Mouse (Mus musculus) lung, postnatal 36 days (tissue): ENCODE results near the gene Slc8a2.

Source experiments
- DNase-seq: peaks from one replicate; pipeline ENCODE4 v3.0.0; 2022; ENCODE audit warnings: mixed read lengths

The Slc8a2 gene

DNA sequence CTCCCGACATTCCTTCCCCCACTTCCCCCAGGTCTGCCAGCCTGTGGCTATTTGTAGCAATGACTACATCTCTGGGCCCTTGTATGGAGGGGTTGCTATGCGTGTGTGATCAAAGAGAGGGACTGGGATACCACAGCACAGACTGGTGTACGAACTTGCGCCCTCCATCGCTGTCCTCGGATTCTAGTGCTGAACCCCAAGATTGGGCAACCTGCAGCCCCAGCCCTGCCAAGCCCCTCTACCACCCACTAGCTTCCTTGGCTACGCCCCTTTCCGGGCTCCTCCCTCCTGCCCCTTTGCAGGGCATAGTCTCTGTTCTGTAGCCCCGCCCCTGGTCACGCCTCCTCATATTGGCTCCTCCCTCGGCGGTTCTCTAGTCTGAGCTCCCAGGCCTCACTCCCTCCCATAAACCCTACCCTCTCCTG, at the start of gene Slc8a2:
Gene Slc8a2 (plus strand): TSS at position 406 of the 425 bp plus-strand sequence.
- peak; percentile 79 for DNase-seq

DNA sequence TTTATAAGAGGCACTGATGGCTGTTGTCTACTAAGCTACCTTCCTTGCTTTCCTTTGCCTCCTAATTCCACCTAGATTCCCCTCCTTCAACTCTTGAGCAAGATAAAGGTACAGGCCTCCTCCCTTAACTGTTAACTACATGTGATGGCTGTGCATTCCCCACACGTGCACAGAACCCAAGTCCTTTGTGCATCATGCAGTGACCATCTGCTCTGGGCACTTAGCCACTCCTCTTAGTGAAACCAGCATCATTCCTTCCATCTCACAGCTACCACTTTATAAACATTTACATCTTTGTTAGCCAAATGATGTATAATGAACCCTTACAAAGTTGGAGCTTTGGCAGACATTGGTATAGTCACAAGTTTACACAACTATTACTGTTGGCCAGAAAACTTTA, 49.7 kb upstream of the Slc8a2 start:
- DNase-seq, result no peak

DNA sequence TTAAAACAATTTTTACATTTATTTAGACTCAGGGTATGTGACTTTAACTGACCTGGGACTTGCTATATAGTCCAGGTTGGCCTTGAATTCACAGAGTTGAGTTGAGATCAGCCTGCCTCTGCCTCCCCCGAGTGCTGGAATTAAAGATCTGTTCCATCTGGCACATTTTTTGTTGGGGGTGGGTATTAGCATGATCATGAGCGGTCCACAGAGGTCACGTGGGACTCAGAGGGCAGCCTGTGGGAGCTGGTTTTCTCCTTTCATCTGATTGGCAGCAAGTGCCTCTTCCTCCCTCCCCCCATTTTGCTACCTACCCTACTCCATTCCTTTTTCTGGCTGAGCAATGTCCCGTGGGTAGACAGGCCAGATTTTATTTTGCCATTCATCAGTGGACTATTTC, 49.0 kb upstream of the Slc8a2 start:
- no peak for DNase-seq

DNA sequence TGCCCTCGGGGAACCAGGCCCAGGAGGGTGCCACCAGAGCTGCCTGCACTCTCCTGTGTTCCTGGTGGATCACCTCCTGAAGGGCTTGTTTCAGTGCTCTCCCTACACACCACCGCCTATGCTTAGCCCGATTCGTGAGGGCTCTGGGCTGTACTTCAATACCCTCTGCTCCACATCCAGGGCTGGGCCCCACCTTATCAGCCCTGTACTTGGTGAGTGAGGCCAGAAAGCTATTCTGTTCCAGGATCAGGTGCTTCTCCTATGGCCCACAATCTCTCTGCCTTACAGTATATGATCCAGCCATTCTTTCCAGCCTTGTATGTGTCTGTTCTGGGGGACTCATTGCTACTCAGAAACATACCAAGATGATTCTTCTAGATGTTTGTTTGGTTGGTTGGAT, 46.3 kb upstream of the Slc8a2 start:
- no peak for DNase-seq

DNA sequence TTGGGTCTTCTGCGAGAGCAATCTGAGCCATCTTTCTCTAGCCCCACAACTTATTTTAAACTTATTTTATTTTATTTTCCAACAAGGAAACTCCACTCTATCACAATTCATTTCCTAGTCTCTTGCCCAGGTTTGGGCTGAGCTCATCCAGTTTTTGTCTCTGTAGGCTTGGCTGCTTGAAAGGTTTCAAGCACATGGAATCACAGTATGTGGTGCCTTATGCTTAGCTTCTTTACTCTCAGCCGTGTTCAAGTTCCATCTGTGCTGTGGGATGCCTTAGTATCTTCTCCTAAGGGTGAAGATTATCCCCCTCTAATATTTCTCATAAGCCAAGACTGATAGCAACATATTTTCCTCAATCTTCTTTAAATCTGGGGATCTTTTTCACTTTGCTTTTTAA, 42.0 kb upstream of the Slc8a2 start:
- no peak for DNase-seq

DNA sequence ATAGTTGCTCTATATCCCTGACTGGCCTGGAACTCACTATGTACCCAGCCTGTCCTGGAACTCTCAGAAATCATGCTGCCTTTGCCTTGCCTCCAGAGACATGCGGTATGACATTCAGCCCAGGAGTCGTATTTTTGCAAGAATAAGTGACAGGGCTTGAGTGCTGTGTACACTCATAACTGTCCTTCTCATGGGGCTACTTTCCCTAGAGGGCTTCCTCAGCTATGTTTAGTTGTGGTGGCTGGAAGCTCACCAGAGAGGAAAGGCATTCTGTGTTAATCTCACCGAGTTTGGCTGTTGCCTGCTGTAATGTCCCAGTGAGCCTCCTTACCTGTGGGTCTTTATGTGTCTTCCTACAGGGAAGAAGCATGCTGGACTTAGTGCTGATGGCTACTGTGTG, 35.0 kb upstream of the Slc8a2 start:
- no peak for DNase-seq

DNA sequence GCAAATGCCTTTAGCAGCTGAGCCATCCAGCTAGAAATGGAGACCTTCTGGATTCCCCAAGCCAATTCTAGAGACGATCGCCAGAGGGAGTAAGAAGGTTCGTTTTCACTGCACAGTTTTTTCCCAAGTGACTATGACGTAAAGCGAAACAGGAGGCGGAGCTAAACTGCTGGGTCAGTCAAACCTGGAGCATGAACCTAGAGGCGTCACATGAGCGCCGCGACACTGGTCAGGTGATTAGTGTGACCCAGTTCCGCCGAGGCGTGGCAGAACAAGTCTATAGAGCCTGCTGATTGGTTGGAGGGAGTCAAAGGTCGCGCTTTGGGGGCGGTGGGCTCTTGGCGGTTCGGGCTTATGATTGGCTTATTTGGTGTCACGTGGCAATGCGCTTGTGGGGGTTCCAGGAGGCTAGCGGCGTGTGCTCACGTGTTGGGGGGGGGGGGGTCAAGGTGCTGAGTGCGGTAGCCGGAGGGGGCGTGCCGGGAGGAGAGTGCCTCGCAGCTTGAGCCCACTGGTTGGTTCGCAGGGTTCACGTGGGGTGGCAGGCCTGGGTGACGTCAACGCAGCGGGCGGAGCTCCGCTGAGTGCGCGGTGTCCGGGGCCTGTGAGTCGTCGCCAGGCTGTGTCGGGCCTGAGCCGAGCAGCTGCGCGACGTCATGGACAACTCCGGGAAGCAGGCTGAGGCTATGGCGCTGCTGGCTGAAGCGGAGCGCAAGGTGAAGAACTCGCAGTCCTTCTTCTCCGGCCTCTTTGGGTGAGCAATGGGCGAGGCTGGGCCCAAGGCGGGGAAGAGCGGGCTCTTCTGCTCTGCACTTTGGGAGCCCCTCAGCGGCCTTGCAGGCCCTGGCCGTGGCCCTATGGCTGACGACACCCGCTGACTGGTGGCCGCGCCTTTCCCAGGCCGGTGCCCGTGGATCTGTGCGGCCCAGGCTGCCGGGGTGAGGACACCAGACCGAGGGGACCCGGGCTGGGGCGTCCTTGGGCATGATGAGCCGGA, 31.3 kb upstream of the Slc8a2 start, which contains the start of gene Napa:
Gene Napa (plus strand): TSS at position 438 of the 997 bp plus-strand sequence.
- DNase-seq, result peak; percentile 100

DNA sequence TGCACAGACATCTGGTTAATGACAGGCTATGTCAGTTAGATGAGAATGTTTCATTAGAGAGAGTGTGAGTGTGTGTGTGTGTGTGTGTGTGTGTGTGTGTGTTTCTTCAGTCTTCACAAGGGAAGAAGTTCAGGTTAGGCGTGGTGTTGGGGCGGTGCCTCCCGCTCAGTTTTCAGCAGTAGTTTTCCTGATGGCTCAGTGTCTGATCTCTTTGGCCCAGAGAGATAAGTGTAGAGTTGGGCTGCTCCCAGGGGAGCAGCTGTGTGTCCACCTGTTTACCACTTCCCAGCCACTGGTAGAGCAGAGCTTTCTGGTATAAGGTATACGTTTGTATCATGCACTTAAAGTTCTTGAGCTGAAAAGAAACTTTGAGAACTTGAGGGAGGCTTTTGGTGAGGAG, 29.7 kb upstream of the Slc8a2 start:
- DNase-seq, result no peak

DNA sequence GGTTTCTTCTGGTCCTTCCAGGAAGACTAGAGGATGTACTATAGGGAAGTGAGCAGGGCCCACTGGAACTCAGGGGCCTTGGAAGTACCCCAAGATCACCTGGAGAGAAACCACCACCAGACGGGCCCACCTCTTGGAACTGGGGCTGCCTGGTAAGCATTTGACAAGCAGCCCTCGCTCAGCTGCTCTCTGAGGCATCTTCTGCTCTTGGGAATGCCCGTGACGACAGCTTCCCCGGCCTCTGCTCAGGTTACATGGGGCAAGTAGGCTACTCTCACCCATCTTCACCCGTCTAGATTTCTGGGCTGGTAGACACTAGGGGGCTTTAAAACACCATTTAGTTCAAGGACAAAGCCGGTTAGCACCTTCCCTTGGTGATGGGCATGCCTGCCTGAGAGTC, 28.5 kb upstream of the Slc8a2 start:
- no peak for DNase-seq

DNA sequence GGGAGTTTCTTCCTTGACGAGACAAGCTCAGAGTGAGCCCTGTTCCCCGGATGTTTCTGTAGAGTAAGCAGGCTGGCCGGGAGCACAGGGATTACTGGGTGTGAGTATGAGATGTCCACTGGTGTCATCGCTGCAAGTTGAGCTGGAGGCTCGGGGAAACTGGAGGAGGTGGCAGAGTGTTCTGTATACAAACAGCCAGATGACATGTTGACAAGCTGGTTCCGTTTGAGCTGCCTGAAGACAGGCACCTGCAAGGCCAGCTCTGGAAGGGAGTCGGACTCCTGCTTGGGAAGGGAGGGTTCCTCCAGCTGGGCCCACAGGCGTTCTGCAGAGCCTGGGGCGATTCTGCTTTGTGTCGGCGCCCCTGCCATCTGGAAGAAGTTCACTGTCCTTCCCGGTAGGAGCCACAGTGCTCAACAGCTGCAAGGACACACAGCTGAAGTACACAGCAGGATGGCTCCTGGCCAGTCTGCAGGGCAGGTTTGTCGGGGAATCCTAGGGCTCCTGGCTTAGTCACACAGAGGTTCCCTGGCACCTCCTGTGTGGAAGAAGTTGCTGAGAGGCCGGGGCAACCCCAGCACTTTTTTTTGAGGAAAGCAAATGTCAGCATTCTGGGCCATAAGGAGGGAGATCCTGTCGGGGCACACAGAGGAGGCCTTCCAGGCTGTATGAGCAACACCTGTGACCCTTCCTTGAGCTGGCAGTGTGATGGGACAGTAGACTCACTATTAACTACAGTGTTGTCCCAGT, 27.7 kb upstream of the Slc8a2 start:
- peak; percentile 37 for DNase-seq

DNA sequence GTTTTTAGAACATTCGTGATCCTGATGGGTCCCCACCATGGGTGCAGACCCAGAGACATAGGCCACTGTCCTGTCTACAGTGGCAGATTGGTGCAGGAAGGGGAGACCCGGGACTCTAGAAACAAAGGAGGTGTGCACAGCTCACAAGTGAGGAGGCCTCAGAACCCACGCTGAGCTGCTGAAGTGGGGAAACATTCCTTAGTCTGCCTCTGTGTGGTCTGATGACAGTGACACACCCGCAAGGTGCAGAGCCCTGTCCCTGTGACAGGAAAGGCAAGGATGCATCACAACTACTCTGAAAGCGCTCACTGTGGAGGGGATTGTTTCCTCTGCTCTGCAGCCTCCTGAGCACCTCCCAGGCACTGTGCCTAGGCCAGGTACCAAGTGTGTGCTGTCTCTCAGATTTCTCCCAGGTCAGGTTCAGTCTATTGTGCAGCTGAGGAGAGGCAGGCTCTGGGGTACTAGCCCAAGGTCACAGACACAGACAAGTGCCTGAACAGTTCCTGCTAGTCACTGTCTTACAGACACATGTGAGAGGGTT, 26.9 kb upstream of the Slc8a2 start:
- no peak for DNase-seq

DNA sequence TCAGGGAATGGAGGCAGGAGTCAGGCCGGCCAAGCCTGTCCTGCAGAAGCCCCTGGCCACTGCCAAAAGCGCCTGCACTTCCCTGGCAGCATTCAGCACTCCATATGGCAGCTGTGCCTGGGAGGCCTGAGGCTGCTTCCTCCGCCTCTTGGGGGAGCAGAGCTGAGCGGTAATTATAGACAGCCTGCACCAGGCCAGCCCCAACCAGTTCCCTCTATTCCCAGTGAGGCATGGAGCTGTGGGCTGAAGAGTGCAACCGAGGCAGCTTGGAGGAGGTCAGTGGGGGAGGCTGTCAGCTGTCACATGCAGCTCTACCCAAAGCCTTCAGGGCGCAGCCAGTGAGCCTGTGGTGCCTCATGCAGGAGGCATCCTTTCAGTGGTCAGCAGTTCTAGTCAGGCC, 25.9 kb upstream of the Slc8a2 start:
- DNase-seq, result no peak

DNA sequence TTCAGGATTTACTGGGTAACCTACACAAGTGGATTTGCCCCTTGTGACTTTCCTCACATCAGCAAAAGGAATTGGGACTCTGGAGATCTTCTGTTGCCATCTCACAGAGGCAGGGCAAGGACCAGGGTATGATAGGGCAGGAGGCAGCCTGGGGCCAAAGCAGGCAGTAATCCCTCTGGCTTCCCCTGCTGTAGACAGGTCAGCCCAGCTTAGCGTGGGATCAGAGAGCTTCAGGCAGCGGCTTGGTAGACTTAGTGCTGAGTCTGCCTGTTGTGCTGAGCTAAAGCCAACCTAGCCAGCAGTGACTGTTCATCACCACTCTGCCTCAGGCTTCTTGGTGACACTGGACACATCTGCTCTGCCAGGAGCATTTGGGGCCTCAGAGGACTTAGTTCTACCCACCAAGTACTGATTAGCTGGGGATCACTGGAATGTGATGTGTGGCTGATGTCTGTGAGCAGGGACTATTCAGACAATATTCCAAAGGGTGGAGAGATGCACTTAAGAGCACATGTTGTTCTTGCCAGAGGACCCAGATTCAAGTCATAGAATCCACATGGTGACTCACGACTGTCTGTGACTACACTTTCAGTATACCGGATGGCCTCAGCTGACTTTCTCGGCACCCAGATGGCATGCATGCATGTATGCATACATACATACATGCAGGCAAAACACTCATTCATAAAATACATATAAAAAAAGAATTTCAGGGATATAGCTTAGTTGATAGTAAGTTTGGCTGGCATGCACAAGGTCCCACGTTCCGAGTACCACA, 24.8 kb upstream of the Slc8a2 start:
- DNase-seq, result no peak

DNA sequence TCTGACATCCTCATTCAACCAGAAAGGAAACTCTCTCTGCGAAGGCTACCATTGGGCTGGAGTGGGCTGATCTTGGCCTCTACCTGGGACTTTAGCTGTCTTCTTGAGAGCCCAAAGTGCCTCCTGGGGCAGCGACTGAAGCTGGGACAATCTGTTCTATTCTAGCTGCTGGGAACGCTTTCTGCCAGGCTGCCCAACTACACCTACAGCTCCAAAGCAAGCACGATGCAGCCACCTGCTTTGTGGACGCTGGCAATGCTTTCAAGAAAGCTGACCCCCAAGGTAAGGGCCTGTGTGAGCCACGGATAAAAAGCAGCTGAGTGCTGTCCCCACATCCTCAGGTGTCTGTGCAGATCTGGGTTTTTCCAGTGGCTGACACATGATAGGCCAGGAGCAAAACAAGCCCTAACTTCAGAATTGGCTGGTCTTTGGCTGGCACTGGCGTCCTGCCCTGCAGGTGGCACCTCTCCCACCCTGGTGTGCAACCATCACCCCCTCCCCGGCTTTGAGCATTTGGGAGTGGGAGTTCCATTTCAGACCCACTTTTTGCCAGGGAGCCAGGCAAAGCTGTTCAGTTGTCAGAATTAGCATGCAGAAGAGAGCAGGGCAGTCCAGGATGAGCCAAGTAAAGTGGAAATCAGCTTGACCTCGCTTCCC, 20.6 kb upstream of the Slc8a2 start:
- DNase-seq, result no peak

DNA sequence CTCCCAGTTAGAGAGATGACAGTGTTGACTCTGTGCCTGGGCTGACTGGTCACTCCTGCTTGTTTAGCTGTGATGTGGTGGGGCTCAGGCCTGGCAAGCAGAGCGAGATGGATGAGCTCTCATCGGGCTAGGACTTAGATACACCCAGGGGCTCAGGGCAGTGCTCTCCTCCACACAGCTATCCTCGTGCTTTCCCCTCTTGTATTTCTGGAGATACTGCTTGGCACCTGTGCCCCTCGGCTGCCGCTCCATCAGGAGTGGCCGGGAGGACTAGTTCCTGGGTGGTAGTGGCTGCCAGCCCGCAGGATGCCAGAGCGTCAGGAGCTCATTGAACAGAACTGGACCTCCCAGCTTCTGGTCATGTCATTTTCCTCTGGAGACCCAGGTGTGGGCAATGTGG, 19.5 kb upstream of the Slc8a2 start:
- DNase-seq, result no peak

DNA sequence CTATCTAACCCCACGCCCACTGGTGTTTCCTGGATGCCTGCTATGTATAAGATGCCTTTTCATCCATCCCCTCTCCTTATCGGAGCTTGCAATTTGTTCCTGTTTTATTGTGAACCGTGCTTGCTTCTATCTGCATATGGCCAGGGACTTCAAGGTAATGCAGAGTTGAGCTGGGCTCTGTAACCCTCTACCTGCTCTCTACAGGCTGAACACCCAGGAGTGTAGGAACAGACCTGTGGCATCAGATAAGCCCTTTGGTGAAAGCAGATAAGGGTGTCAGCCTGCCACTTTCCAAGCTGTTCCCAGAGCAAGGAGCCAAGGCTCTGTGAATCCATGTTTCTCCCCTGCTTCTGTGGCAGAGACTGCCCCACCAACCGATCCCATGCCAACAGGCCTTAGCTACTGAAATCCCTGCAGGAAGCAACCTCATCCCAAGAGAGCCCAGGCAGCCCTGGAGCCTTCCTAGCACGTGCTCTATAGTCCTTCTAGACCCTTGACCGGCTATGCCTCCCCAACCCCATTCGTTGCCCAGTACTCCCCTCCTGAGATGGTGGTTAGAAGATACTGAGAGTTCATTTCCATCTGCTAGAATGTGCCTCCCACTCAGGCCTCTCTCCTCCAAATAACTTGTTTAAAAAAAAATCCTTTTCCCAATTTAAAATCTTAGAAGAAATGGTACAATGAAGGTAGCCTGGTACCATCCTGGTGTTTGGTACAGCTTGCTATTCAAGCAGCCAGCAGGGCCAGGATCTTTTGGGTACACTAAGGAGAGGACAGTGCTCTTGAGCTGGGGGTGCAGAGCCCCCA, 18.1 kb upstream of the Slc8a2 start:
- DNase-seq, result no peak

DNA sequence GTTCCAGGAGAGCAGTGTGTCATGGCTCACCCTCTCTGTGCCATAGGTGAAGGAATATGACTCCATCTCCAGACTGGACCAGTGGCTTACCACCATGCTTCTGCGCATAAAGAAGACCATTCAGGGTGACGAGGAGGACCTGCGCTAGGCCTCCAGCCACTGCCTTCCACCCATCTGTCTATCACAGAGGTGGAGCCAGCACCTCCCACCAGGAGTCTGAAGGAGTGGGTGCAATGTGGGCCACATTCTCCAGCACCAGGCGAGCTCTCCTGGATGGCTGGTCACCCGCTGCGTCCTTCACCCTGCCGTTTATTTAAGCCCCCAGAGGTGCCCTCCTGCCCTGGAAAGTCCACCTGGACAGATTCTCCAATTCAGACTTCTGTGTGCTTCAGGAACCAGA, 13.2 kb upstream of the Slc8a2 start:
- no peak for DNase-seq

DNA sequence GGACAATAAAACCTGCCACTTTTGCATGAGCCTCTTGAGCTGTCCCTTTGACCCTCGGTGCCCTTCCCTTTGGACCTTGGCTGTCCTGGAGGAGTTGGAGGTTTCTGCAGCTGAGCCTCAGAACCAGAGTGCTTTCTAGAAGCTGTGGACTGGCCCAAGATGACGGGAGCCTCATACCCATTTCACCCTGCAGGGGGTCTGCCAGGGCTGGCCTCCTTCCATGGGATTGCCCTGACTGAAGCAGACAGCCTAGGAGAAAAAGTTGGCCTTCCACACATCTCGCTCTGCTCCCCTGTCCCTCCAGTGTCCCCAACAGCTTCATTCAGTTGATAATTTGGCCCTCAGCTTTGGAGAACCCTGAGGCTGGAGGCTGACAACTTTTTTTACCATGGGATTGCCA, 12.5 kb upstream of the Slc8a2 start:
- DNase-seq, result no peak

DNA sequence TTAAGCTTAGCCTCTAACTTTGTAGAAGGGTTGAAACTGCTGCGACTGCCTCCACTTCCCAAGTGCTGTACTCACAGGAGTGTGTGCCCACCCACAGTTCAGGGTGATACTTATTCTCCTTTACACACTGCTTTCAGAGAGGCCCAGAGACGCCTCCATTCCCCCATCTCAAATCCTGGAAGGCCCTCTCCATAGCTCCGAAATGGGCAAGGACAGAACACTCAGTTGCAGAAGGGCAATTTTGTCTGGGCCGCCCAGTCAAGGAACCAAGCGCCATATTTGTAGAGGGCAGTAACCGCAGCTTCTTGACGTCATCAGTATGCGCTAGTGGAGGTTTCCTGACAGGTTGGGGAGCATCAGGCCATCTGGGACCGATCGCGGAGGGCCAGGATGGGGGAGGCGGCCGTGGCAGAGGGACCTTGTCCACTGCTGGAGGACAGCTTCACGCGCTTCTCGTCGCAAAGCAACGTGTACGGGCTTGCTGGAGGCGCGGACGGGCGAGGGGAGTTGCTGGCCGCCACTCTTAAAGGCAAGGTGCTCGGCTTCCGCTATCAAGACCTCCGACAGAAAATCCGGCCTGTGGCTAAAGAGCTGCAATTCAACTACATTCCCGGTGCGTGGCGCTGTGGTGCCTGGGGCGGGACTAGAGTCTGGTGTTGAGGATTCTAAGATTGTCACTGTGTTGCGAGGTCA, 9.9 kb upstream of the Slc8a2 start, which contains the start of gene Kptn:
Gene Kptn (plus strand): TSS at position 327 of the 693 bp plus-strand sequence.
- peak; percentile 95 for DNase-seq

DNA sequence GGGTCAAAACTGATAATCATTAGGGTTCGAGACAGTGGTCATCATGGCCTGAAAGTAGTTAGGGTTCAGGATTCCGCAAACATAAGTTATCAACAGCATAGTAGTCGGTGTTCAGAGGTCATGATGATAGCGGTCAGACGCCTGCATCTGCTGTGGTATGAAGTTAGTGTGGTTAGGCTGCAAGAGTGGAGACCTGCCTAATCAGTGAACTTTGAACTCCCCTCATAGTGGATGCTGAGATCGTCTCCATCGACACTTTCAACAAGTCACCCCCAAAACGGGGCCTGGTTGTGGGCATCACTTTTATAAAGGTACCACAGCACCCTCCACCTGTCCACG, 9.4 kb upstream of the Slc8a2 start:
- no peak for DNase-seq

DNA sequence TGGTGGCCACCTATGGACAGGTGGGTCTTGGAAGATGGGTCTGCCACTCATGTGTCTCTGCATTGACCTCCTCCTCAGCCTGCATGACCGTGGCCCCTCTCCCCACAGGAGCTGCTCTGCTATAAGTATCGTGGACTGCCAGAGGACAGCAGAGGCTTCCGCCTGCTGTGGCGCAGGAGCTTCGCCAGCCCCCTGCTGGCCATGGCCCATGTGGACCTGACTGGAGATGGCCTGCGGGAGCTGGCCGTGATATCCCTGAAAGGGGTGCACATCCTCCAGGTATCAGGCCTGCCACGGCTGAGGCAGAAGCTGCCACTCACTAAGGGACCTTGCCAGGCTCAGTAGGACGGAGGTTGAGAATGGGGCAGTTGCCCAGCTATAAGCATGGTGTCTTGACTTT, 3.8 kb upstream of the Slc8a2 start:
- no peak for DNase-seq
